Mouse (Mus musculus) lung, embryonic 16.5 days (tissue): ENCODE data around the gene Zdhhc20. TPM values are rescaled to one million over a fixed set of nuclear protein-coding genes. Genes with fewer than 3 reads are reported as not detected.
"Not testable (repeated sequence)": the region's sequence is repeated elsewhere in the genome, so short reads cannot be mapped to it uniquely, and the experiment has no call there.

ENCODE experiments used
- ATAC-seq: fragments of 200-750 bp; cut with Nextera tagmentation; 2 replicates; pipeline ENCODE4 v1.8.0; 2017; ENCODE audit warnings: low read depth, mild to moderate bottlenecking, moderate library complexity
- H3K27ac ChIP-seq: fragments of 300-500 bp; sonication (generic); 2 replicates; pipeline ENCODE4 v1.5.1; 2014; ENCODE audit warnings: mild to moderate bottlenecking, control low read depth, low read length
- H3K27me3 ChIP-seq: fragments of 300-500 bp; sonication (generic); 2 replicates; pipeline ENCODE4 v1.6.1; 2014; ENCODE audit warnings: low read depth, low read length, mixed read lengths; ENCODE audit not compliant: control insufficient read depth, insufficient read depth
- H3K36me3 ChIP-seq: fragments of 300-500 bp; sonication (generic); 2 replicates; pipeline ENCODE4 v1.6.1; 2014; ENCODE audit warnings: low read length; ENCODE audit not compliant: control insufficient read depth, insufficient read depth
- H3K4me1 ChIP-seq: fragments of 300-500 bp; sonication (generic); replicated peaks from 2 replicates; pipeline ENCODE4 v1.6.1; 2014; ENCODE audit warnings: low read length, mixed read lengths; ENCODE audit not compliant: control insufficient read depth, insufficient read depth
- H3K4me2 ChIP-seq: fragments of 300-500 bp; sonication (generic); 2 replicates; pipeline ENCODE4 v1.6.1; 2014; ENCODE audit warnings: low read depth, low read length, control low read depth
- H3K4me3 ChIP-seq: fragments of 300-500 bp; sonication (generic); 2 replicates; pipeline ENCODE4 v1.5.1; 2014; ENCODE audit warnings: mild to moderate bottlenecking, low read length, control low read depth
- H3K9ac ChIP-seq: fragments of 300-500 bp; sonication (generic); 2 replicates; pipeline ENCODE4 v1.6.1; 2014; ENCODE audit warnings: low read length, control low read depth
- H3K9me3 ChIP-seq: fragments of 300-500 bp; sonication (generic); 2 replicates; pipeline ENCODE4 v1.6.1; 2016; ENCODE audit warnings: low read length; ENCODE audit not compliant: control insufficient read depth
- WGBS: fragments of 180-500 bp; shearing (Covaris S2); extraction: QIAGEN DNeasy Blood & Tissue Kit; methylation state at CpG from one replicate; pipeline ENCODE4 v1.1.7; 2014; 5-methylcytosine and 5-hydroxymethylcytosine counted together
- polyA plus RNA-seq: library from polyadenylated mRNA; unstranded; fragments of >200 nt; fragmentation: Nextera tagmentation; extraction: Ambion mirVana; gene quantifications from 2 replicates; pipeline ENCODE4 v1.2.1, GENCODE M21; 2015

The Zdhhc20 gene
- polyA plus RNA-seq, 1 experiment from 2014 or later = 76.2 TPM

DNA sequence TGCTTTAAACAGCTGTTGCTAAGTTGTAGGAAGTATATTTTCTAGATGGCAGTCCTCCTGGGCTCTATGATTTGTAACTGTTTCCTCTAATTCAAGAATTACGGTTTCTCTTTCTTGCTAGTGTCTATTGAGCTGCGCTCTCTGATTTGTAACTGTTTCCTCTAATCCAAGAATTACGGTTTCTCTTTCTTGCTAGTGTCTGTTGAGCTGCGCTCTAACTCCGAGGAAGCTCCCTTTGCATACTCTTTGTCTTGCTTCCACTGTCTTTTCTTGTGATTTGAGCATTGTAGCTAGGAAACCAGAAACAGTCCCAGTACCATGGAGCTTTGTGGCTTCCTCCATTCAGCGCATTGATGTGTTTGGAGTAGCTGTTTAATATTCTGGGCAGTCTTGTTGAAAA, 25.3 kb upstream of the Zdhhc20 start:
- H3K27ac ChIP-seq = no peak overlapping the region
- H3K9ac ChIP-seq = no peak overlapping the region
- H3K27me3 ChIP-seq = no peaks in the 10 kb centered on the region
- ATAC-seq = no peak
- no peak overlapping the region for H3K4me2 ChIP-seq
- no peak overlapping the region for H3K4me3 ChIP-seq
- H3K9me3 ChIP-seq = no peaks in the 10 kb centered on the region
- H3K36me3 ChIP-seq = peaks cover 12% of the 10 kb centered on the region; the same call in 1 of the 2 replicates
- 78% methylated on average over 6 of the region's 6 CpGs for WGBS
- H3K4me1 ChIP-seq = 0 out of 2 replicates have a peak, but pooled peaks cover 1% of the 10 kb centered on the region

DNA sequence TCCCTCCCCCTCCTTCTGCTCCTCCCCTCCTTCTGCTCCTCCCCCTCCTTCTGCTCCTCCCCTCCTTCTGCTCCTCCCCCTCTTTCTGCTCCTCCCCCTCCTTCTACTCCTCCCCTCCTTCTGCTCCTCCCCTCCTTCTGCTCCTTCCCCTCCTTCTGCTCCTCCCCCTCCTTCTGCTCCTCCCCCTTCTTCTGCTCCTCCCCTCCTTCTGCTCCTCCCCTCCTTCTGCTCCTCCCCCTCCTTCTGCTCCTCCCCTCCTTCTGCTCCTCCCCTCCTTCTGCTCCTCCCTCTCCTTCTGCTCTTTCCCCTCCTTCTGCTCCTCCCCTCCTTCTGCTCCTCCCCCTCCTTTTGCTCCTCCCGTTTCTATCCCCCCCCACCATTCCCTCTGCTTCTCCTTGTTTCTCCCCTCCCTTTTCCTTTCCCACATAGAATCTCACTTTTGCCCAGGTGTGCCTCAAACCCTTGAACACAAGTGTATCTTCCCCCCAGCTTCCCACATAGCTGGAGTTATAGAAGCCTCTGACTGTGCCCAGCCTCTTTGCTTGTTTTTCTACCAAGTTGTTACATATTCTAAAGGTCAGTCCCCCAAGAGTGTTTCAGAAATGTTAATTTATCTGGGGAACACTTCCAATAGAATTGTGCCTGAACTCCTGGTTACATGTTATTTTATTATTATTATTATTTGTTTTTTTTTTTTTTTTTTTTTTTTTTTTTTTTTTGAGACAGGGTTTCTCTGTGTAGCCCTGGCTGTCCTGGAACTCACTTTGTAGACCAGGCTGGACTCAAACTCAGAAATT, 22.3 kb upstream of the Zdhhc20 start:
- not testable (repeated sequence) for H3K4me1 ChIP-seq, H3K36me3 ChIP-seq, H3K27me3 ChIP-seq, H3K9me3 ChIP-seq, H3K4me2 ChIP-seq, H3K27ac ChIP-seq, H3K4me3 ChIP-seq, H3K9ac ChIP-seq, ATAC-seq
- WGBS = 36% methylated on average over 1 of the region's 1 CpGs

DNA sequence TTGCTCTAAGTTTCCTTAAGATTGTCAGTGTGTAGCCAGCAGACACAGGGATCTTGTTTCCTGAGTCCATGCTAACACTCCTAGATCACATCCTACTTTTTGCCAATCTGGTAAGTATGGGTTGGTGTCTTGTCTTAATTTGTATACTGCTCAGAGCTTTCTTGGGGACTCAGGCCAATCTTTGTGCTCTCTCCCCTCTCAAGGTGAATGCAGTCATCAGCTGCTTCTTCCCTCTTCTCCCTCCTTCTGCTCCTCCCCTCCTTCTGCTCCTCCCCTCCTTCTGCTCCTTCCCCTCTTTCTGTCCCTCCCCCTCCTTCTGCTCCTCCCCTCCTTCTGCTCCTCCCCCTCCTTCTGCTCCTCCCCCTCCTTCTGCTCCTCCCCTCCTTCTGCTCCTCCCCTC, 21.7 kb upstream of the Zdhhc20 start:
- H3K27me3 ChIP-seq, H3K4me2 ChIP-seq, H3K27ac ChIP-seq, ATAC-seq, H3K4me3 ChIP-seq, H3K36me3 ChIP-seq, H3K4me1 ChIP-seq, H3K9me3 ChIP-seq, H3K9ac ChIP-seq: not testable (repeated sequence)

DNA sequence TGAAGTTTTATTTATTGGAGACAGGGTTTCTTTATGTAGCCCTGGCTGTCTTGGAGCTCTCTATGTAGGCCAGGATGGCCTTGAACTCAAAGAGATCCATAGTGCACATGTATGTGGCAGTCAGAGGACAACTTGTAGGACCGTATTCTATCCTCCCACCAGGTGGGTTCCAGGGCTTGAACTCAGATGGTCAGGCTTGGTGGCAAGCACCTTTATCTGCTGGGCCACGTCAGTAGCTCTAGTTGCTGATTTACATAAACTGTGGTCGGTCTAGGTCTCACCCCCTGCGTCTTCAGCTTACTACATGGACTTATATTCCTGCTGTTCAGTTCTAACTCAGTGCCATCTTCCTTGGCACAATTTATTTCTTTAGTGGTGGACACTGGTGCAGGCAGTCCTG, 21.2 kb upstream of the Zdhhc20 start:
- Histone ChIP-seq H3K9me3 (no peaks in the 10 kb centered on the region), H3K4me2 (no peak overlapping the region), H3K4me1 (peaks cover 10% of the 10 kb centered on the region), H3K27me3 (no peaks in the 10 kb centered on the region), H3K9ac (no peak overlapping the region), H3K4me3 (no peak overlapping the region), H3K36me3 (0 out of 2 replicates have a peak, but pooled peaks cover 4% of the 10 kb centered on the region), H3K27ac (no peak overlapping the region)
- no peak for ATAC-seq
- 80% methylated on average over 4 of the region's 4 CpGs for WGBS

DNA sequence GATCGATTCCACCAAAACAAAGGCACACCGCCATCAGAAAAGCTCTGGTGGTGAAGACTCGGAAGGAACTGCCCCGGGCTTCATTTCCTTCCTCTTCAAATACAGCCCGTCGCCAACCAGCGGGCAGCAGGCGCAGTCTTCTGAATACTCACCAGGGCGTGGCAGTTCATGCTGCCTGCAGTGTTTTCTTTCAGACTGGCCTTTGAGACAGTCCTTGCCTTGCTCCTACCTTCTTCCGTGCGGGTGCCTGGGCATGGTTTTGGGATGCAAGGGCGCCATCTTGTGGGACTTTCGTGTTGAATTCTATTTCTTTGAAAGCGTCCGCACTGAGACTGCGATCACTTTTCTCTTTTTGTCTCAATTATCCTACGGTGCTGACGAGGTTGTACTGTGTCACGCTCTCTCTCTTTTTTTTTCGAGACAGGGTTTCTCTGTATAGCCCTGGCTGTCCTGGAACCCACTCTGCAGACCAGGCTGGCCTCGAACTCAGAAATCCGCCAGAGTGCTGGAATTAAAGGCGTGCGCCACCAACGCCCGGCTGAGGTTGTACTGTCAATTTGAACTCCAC, 20.5 kb upstream of the Zdhhc20 start:
- Histone ChIP-seq H3K4me2 (peak overlapping the region; percentile 50), H3K27ac (no peak overlapping the region; the same call in none of the 2 replicates), H3K9ac (peak overlapping the region; percentile 51), H3K27me3 (no peaks in the 10 kb centered on the region), H3K9me3 (no peaks in the 10 kb centered on the region), H3K4me1 (peaks cover 10% of the 10 kb centered on the region), H3K4me3 (peak overlapping the region; percentile 29), H3K36me3 (no peaks in the 10 kb centered on the region)
- ATAC-seq = peak; percentile 97
- 17% methylated on average over 26 of the region's 26 CpGs for WGBS

DNA sequence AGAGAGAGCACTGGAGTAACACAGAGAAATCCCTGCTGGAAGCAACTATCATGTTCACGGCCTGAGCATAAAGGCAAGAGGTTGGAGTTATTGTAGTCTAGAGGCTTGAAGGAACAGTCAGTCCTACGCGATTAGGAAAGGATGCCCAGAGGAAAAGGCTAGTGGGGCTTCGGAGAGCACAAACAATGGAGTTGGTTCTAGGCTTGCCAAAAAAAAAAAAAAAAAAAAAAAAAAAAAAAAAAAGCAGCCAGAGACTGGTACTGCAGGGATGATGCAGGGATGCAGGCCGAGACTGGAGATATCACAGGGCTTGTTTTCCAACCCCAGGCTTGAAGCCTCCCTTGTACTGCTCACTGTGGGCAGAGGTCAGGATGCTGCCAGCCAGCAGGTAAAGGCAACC, 19.2 kb upstream of the Zdhhc20 start:
- 73% methylated on average over 5 of the region's 5 CpGs for whole genome bisulfite sequencing
- no peaks in the 10 kb centered on the region for H3K36me3 ChIP-seq
- H3K9me3 ChIP-seq = no peaks in the 10 kb centered on the region
- H3K4me3 ChIP-seq = no peak overlapping the region
- H3K27me3 ChIP-seq = no peaks in the 10 kb centered on the region
- H3K9ac ChIP-seq = no peak overlapping the region
- no peak overlapping the region for H3K4me2 ChIP-seq
- H3K27ac ChIP-seq = no peak overlapping the region; the same call in 1 of the 2 replicates
- no peak for ATAC-seq
- H3K4me1 ChIP-seq = peaks cover 10% of the 10 kb centered on the region

DNA sequence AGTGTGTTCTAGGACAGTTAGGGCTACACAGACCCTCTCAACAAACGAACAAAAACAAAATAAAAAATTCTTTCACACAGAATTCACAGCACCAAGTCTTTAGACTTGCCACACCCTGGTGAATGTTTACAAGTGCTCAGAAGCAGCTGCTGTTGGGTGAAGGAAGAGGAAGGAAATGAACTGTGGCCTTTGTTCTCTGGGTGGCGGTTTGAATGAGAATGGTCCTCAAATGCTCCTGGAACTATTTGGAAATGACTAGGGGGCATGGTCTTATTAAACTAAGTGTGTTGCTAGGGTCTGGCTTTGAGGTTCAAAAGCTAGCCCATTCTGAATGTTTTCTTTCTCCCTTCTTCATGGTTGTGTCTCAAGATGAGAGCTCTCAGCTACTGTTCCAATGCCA, 18.4 kb upstream of the Zdhhc20 start:
- no peak for ATAC-seq
- Histone ChIP-seq H3K4me3 (no peak overlapping the region), H3K27ac (no peak overlapping the region; the same call in 1 of the 2 replicates), H3K36me3 (no peaks in the 10 kb centered on the region), H3K9me3 (no peaks in the 10 kb centered on the region), H3K4me1 (peaks cover 10% of the 10 kb centered on the region), H3K27me3 (no peaks in the 10 kb centered on the region), H3K4me2 (no peak overlapping the region), H3K9ac (no peak overlapping the region)
- 39% methylated on average over 2 of the region's 2 CpGs for WGBS

DNA sequence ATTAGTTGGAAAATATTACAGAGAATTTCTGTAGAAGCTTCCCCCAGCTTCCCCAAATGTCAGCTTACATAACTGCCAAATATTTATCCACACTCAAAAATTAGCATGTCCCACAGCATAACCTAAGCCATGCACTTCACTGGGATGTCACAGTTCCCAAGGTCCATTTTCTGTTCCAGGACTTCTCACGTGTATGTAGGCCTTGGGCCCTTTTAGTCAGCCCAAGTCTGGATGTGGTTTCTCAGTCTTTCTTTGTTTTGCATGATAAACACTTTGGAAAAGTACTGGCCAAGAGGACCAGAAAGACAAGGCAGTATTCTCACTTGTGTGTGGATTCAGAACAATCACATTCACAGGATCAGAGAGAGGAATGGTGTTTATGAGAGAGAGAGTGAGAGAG, 11.9 kb upstream of the Zdhhc20 start:
- H3K4me3 ChIP-seq = no peak overlapping the region
- no peaks in the 10 kb centered on the region for H3K4me1 ChIP-seq
- H3K4me2 ChIP-seq = no peak overlapping the region
- no peak overlapping the region for H3K9ac ChIP-seq
- no peaks in the 10 kb centered on the region for H3K27me3 ChIP-seq
- no peaks in the 10 kb centered on the region for H3K9me3 ChIP-seq
- H3K36me3 ChIP-seq = no peaks in the 10 kb centered on the region
- 40% methylated on average over 1 of the region's 1 CpGs for WGBS
- no peak for ATAC-seq
- no peak overlapping the region for H3K27ac ChIP-seq

DNA sequence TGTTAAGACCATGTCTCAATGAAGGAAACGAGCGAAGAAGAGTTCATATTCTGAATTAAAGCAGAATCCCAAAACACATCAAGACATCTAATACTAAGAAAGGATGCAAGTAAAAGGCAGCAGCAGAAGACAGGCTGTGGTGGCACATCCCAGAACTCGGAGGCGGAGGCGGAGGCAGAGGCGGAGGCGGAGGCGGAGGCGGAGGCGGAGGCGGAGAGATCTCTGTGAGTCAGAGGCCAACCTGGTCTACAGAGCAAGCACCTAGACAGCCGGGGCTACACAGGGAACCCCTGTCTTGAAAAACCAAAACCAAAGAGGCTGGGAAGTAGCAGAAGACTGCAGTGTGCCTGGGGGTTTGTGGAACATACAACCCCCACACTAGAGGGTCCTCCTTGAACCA, 6.8 kb upstream of the Zdhhc20 start:
- H3K27me3 ChIP-seq = no peaks in the 10 kb centered on the region
- ATAC-seq = no peak
- H3K4me2 ChIP-seq = no peak overlapping the region
- 93% methylated on average over 12 of the region's 12 CpGs for WGBS
- H3K4me3 ChIP-seq = no peak overlapping the region
- no peaks in the 10 kb centered on the region for H3K4me1 ChIP-seq
- H3K9me3 ChIP-seq = no peaks in the 10 kb centered on the region; the same call in 1 of the 2 replicates
- H3K27ac ChIP-seq = no peak overlapping the region
- no peak overlapping the region for H3K9ac ChIP-seq
- H3K36me3 ChIP-seq = no peaks in the 10 kb centered on the region
